Mouse (Mus musculus) ES-Bruce4 (cell line): Measurements from ENCODE around the gene Rprml.

Source experiments
- CTCF ChIP-seq: IDR thresholded peaks from one replicate; pipeline ENCODE4 v1.8.1; 2011; ENCODE audit warnings: low read depth, low read length
- POLR2A ChIP-seq: IDR thresholded peaks from one replicate; pipeline ENCODE4 v1.8.1; 2011; ENCODE audit warnings: low read length; ENCODE audit not compliant: insufficient read depth

DNA sequence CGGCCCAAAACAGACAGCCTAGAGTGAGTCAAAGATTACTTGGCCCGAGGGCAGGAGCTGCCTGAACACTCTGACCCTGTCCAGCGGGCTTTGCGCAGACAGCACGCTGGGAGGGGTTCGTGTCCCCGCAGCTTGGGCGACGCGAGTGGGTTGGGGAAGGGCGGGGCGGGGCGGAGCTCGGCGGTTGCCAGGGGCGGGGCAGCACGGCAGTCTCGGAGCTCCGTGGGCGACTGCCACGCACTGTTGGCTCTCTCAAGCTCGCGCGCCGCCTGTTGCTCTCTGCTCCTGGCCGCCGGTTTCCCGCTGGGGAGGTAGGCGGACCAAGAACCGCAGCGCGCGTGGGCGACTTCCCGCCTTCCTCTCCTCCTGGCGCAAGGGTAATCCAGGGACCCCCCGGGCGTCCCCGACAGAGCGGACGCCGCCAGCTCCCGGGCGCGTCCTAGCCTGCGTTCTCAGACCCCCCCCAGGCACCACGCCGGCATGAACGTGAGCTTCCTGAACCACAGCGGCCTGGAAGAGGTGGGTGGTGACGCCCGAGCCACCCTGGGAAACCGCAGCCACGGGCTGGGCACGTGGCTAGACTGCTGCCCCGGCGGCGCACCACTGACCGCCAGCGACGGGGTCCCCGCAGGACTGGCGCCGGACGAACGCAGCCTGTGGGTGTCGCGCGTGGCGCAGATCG, at the start of gene Rprml:
- no peak for TF ChIP-seq CTCF
- TF ChIP-seq POLR2A: no peak
